Mouse (Mus musculus) ovary, adult 18-20 months (tissue): Measurements from ENCODE around the gene Nudt9.

Experiments used
- DNase-seq: peaks from one replicate; pipeline ENCODE4 v3.0.0; 2022; ENCODE audit warnings: low spot score, mixed read lengths

Nudt9 gene

DNA sequence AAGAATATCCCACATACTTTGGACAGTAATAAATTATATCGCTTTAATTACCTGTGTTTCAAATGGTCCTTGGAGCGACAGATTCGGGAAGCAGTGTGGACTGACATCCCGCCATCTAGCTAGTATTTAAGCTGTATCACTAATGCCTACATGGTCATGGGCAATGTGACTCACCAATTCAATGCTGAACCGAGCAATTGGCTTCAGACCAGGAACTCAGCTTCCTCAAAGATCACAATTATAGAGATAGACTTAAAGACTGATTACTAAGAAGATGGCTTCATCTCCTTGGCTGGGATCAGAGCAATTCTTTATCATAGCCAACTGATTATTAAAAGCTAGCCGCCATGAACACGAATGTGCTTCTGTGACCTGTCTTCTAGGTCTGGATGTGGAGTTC is 31.4 kb downstream of the Nudt9 start, which contains the start of gene Gm17660:
Gm17660 (minus strand) TSS at position 101 of the 400 bp plus-strand sequence.
- DNase-seq, result no peak

GRCm38 (mm10) chr5:104080736-104081135 is 34.6 kb downstream of the Nudt9 start:
- no peak for DNase-seq

DNA sequence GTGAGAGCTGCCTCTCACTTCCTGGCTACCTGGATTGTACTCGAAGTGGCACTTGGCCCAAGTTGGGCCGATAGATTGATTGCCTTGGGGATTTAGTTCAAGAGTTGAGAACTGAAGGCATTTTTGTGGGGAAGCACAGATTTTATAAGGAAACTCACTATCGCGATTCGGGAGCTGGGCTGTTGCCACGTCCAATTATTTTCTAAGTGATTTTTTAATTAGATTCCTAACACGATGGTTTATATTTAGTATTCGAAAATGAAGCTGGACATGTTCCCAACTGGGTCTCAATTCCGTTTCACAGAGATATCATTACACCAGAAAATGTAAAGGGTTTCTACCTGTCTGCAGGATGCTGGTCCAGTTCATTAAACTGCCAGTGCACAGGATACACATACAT is 39.3 kb downstream of the Nudt9 start:
- DNase-seq, result no peak

DNA sequence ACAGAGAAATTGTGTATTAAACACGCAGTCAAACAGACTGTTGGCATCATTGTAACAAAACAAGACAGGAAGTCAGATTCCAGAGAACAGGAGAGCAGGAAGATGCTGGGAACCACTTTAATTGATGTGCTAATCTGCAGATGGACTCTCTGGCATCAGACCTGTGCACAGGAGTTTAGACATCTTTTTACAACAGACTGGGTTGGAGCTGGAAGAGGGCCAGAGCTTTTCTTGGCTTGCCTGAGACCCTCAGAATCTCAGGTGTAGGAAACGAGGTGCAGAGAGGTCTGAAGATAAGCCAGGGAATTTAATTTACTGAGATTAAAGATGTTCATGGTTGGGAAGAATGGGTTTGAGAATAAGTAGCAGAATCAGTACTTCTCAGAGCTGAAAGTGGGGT is 43.6 kb downstream of the Nudt9 start:
- DNase-seq, result no peak

- no peak for DNase-seq
These were observed 49.4 kb downstream of the Nudt9 start for GRCm38 (mm10) chr5:104095416-104096077.

DNA sequence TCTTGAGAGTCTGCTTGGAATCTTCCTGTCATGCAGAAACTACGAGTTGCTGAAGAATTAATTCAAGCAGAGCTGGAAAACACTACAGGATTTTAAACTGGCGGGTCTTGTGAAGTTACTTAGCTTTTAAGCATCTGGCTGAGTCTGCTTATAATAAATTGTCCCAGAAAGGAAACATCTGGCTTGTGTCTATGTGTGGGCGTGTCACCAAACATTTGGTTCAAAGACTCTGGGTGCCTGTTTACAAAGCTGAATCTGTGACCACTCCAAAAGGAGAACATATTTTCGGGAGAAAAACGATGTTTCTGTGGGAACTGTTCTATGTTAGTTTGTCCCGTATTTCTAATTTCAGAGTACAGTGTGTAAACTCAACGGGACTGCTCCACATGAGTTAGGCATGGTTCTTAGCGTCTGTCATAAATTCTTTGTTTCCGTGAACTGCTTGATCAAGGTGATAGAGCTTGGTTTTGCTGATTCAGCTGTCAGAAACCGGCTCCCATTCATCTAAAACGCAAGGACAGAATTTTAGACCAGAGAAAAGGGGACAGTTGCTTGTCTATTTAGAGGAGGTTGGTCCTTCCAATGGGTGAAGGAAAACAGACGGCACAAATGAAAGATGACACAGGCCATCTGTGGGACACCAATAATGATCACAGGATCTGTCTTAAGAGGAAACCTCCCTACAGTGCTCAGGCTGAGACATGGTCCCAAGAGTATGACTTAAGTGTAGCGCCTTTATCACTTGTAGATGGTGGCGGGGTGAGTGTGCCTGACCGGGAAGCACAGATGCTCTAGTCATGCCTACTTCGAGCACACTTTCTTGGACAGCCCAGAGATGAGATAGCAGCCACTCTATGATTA is 50.2 kb downstream of the Nudt9 start:
- no peak for DNase-seq

- no peak for DNase-seq
These were observed 55.8 kb downstream of the Nudt9 start for GRCm38 (mm10) chr5:104101678-104102531.

DNA sequence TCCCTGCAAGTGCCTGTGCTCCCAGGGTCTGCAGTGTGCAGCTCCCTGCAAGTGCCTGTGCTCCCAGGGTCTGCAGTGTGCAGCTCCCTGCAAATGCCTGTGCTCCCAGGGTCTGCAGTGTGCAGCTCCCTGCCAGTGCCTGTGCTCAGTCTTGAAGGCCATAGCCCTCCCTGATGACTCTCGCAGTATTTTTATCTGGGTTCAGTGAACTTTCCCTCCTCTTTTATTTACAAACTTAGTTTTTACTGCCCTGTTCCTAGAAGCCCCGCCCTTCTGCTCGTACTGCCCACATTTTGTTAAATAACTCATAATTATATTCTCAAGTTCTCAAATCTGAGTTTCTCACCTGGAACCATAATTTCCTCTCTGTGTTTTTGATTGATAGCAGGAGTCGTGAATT is 57.1 kb downstream of the Nudt9 start:
- no peak for DNase-seq

DNA sequence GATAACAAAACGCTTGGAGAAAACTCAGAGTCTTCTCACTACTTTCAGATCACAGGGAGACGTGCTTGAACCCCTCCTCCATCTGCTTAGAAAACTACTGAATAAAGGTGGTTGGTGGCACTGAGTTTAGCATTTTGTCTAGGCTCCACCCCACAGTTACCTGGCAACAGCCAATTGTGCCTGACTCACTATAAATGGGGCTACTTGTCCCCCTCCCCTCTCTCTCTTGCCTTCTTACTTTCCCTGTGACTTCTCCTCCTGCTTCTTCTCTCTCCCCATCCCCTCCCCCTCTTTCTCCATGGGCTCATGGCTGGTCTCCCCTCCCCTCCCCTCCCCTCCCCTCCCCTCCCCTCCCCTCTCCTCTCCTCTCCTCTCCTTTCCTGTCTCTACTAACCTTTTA is 58.0 kb downstream of the Nudt9 start:
- DNase-seq, result no peak

DNA sequence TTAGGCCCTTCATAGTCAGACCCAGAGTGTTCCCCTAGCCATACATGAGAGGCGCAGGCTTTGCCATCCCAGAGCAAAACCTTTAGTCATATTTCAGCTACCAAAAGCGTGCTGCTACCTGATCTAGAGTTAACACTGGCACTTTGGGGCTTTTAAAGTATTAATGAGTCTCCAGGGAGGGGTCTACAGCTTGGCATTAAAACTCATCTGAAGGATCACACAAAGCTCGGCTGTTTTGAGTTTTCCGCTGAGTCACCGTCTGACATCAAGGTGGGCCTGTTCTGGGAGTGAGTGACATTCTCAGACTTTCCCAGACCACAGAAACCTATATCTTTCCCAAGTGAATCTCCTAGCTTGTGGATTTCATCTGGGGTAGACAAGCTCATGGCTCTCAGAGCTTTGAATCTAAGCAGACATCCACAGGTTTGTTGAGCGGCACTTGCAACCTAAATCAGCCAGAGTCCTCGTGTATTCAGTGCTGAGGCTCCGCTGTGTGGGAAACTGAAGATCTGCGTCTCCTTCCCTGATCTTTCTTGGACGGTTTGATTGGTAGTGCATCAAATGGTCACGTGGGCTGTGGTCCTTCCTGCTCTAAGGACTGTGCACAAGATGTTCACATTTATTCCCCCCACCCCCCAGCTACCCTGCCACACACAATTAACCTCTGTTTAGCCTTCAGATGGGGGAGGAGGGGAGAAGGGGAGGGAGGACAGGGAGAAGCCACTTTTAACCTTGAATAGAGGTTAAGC is 62.2 kb downstream of the Nudt9 start:
- DNase-seq, result no peak

DNA sequence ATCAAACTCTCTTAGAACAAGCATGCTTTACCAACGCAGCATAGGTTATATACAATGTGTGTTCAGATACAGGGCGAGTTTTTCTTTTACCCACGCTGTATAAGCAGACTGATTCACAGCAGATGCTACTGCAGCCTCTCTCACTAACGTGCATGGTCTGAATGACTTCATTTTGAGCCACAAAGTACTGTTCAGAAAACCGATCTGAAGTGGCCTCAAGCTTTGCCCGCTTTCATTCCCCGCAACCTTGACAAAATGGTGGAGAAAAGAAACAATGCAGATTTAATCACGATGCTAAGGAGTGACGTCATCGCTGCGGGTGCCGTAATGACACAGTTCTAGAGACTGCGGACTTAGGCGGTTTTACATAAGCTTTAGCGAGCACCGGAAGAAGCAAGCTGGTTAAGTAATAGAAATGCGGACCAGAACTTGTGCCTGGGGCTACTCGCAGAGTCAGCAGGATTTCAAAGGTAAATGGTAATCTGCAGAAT is 62.8 kb downstream of the Nudt9 start:
- no peak for DNase-seq

GRCm38 (mm10) chr5:104109516-104109915 is 63.4 kb downstream of the Nudt9 start:
- no peak for DNase-seq

DNA sequence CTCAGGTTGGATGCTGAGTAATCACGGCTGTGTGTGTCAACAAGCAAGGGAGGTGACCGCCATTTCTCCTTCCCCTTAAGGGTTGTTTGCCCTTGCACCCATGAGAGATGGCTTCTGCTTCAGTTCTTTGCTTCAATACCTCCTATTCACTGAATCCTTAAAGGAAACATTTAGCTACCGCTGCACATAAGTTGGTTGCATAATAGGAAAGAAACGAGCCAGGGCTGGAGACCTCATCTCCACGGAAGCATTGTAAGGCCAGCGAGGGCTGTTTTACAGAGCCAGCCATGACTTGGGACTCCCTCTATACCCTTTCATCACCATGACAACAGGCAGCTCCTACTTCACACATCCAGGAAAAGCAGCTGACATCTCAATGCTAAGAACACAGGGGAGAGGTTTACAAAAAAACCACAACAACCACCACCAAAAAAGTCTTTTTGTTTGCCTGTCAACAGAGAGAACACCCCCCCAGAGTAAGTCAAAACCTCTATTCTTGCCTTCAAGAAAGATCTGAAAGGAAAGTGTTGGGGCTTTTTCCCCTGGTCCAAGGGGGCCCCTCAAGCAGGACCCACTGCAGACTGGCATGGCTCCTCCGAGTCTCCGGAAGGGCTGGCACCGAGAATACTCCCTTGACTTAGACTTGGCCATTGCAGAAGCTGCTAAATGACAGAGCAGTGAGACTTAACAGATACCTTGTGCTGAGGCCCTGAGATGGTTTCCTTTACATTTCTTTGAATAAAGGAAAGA is 64.2 kb downstream of the Nudt9 start:
- no peak for DNase-seq

GRCm38 (mm10) chr5:104112016-104112415 is 65.9 kb downstream of the Nudt9 start:
- DNase-seq, result no peak

DNA sequence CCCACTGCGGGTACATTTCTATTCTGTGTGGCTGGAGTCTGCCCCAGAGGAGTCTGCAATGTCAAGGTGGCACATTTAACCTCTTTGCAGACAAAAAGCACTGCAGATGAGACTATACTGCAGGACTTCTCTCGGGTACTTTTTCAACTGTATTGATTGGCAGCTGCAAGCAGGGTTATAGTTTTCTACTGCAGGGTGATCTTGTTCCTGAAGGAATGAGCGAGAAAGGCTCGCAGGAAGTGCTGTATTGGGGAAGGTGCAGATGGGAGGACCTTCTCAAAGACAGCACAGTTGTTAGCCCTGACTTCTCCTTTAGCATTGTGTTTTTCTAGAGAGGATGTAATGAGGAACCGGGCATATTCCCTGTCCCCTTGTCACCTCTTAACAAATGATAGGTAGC is 66.4 kb downstream of the Nudt9 start:
- no peak for DNase-seq

- no peak for DNase-seq
These were observed 67.5 kb downstream of the Nudt9 start, which contains the start of gene Sparcl1 for GRCm38 (mm10) chr5:104113491-104114172. TSS of gene Sparcl1 (minus strand) at chr5:104113733.
